Mouse (Mus musculus): ENCODE measurements at regions not wholly inside any gene's neighbourhood (a gene's known extent, or its start where the extent isn't known, plus 50 kb on each side); places are given as distances from the start of the nearest gene placed in this dataset.

DNA sequence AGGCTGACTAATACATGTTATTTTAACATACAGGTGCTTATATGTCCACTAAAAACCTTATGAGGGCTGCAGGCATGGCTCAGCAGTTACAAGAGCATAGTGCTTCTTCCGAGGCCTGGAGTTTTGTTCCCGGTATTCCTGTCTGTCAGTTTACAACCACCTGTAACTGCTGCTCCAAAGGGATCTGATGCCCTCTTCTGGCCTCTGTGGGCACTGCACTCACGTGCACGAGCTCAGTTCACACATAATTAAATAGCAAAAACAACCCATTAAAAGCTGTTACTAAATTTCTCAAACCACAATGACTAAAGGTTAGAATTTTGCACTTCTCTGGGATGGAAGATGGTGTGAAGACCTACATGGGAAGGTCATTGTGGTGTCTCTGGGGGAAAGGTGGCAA, 87.3 kb upstream of the Gas1 start:
- no peak overlapping the region for H3K27ac ChIP-seq (replicated peaks; ENCODE audit: low read depth, low read length)
- H3K36me3 ChIP-seq (ENCODE audit: control insufficient read depth, insufficient read depth, low read length) = no peaks in the 10 kb centered on the region
- ATAC-seq (ENCODE audit: insufficient number of reproducible peaks, low FRiP score, low TSS enrichment, low read depth) = no peak
- no peak for DNase-seq (ENCODE audit: low spot score)
- H3K9ac ChIP-seq (ENCODE audit: low read length) = no peak overlapping the region
- H3K4me2 ChIP-seq (ENCODE audit: low read depth, severe bottlenecking) = no peak overlapping the region
- H3K9me3 ChIP-seq (ENCODE audit: control insufficient read depth, low read length) = no peaks in the 10 kb centered on the region
- peaks cover 18% of the 10 kb centered on the region for H3K4me1 ChIP-seq (ENCODE audit: control insufficient read depth, insufficient read depth, low read length)
- H3K27me3 ChIP-seq (ENCODE audit: control insufficient read depth, insufficient read depth, low read length) = no peaks in the 10 kb centered on the region
- WGBS = 87% methylated on average over 4 of the region's 4 CpGs
- no peak overlapping the region for H3K4me3 ChIP-seq (ENCODE audit: low read depth, low read length)

DNA sequence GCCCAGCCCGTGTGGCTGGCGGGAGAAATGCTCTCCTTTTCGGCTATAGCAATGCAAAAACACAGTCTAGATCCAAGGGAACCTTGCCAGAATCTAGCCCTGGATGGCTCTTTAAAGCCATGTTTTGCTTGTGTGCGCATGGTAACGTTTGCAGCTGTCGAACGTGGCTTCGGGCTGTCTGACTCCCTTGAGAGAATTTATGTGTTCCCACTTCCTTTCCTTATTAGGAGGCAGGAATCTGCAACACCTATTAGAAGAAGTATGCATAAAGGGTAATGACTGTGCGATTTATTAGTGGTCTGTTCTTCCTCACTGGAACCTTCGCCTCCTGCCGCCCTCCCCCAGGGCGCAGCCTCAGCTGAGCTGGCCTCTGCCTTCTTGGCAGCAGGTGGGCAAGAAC, 90.4 kb upstream of the Gas1 start:
- Histone ChIP-seq H3K9ac (ENCODE audit: low read length) (no peak overlapping the region), H3K9me3 (ENCODE audit: control insufficient read depth, low read length) (no peaks in the 10 kb centered on the region), H3K4me2 (ENCODE audit: low read depth, severe bottlenecking) (no peak overlapping the region), H3K27me3 (ENCODE audit: control insufficient read depth, insufficient read depth, low read length) (no peaks in the 10 kb centered on the region), H3K27ac (replicated peaks; ENCODE audit: low read depth, low read length) (peak overlapping the region; percentile 75), H3K4me3 (ENCODE audit: low read depth, low read length) (no peak overlapping the region), H3K36me3 (ENCODE audit: control insufficient read depth, insufficient read depth, low read length) (no peaks in the 10 kb centered on the region), H3K4me1 (ENCODE audit: control insufficient read depth, insufficient read depth, low read length) (peaks cover 25% of the 10 kb centered on the region)
- DNase-seq (ENCODE audit: low spot score) = peak; percentile 79
- WGBS = 5% methylated on average over 12 of the region's 12 CpGs
- ATAC-seq (ENCODE audit: insufficient number of reproducible peaks, low FRiP score, low TSS enrichment, low read depth) = peak; percentile 82

DNA sequence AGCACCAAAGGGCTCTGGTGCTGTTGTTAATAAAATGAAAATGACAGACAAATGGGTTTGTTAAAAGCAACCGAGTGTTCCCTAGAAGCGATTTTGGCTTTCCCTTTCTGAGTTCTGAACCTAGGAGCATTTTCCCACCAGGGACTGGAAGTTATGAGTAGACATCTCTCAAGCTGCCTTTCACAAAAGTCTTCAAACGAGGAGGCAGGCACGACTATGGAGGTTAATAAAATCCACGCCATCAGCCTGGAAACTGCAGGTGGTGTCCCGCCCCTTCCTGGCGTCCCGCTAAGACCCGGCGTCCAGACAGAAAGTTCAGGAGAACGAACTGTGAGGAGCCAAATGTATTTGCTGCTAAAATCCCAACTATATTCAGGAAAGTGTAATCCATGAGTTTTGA, 91.1 kb upstream of the Gas1 start:
- no peak overlapping the region for H3K9ac ChIP-seq (ENCODE audit: low read length)
- H3K36me3 ChIP-seq (ENCODE audit: control insufficient read depth, insufficient read depth, low read length) = no peaks in the 10 kb centered on the region
- H3K27me3 ChIP-seq (ENCODE audit: control insufficient read depth, insufficient read depth, low read length) = no peaks in the 10 kb centered on the region
- peak overlapping the region; percentile 74 for H3K27ac ChIP-seq (replicated peaks; ENCODE audit: low read depth, low read length)
- ATAC-seq (ENCODE audit: insufficient number of reproducible peaks, low FRiP score, low TSS enrichment, low read depth) (no peak), DNase-seq (ENCODE audit: low spot score) (peak; percentile 56)
- H3K4me2 ChIP-seq (ENCODE audit: low read depth, severe bottlenecking) = peak overlapping the region; percentile 15
- WGBS = 28% methylated on average over 11 of the region's 11 CpGs
- no peaks in the 10 kb centered on the region for H3K9me3 ChIP-seq (ENCODE audit: control insufficient read depth, low read length)
- H3K4me3 ChIP-seq (ENCODE audit: low read depth, low read length) = no peak overlapping the region
- H3K4me1 ChIP-seq (ENCODE audit: control insufficient read depth, insufficient read depth, low read length) = peaks cover 25% of the 10 kb centered on the region

DNA sequence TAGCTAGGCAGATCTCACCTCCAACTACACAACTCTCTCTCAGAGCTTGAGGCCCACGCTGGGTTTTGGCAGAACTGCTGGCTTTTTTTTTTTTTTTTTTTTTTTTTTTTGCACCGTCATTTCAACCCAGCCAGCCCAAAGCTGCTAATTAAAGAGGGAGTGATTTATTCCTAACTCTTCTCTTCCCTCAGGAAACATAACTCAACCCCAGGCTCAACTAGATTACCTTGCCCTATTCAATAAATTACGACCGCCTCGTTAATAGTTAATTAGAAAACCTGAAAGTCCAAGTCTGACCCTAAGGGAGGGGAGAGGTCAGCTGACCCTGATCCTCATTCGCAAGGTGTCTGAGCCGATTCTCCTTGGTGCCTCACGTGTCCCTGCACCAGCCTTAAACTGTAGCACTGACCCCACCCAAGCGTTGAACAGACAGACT, 92.3 kb upstream of the Gas1 start:
- Histone ChIP-seq H3K36me3 (ENCODE audit: control insufficient read depth, insufficient read depth, low read length) (no peaks in the 10 kb centered on the region), H3K4me3 (ENCODE audit: low read depth, low read length) (no peak overlapping the region), H3K4me1 (ENCODE audit: control insufficient read depth, insufficient read depth, low read length) (peaks cover 25% of the 10 kb centered on the region), H3K4me2 (ENCODE audit: low read depth, severe bottlenecking) (no peak overlapping the region), H3K27ac (replicated peaks; ENCODE audit: low read depth, low read length) (peak overlapping the region; percentile 74; the same call in 1 of the 2 replicates), H3K27me3 (ENCODE audit: control insufficient read depth, insufficient read depth, low read length) (no peaks in the 10 kb centered on the region), H3K9ac (ENCODE audit: low read length) (no peak overlapping the region), H3K9me3 (ENCODE audit: control insufficient read depth, low read length) (no peaks in the 10 kb centered on the region)
- DNase-seq (ENCODE audit: low spot score) = peak; percentile 55
- no peak for ATAC-seq (ENCODE audit: insufficient number of reproducible peaks, low FRiP score, low TSS enrichment, low read depth)
- WGBS = 10% methylated on average over 9 of the region's 9 CpGs

DNA sequence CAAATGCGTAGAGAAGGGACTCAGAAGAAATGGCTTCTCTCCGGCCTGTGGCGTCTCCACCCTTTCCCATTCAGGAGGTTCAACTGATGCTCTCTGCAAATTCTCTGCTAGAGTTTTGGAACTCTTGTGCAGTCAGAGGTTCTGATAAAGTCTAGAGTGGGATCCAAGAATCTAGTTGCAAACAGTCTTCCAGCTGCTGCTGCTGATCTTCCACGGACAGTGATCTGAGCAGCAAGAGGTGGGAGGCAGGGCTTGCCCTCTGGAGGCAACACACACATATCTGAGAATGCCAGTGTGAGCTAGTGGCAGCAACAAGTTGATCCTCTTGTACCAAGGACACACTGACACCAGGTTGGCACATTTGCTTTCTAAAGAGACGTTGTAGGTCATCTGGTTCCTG, 93.4 kb upstream of the Gas1 start:
- DNase-seq (ENCODE audit: low spot score) (no peak), ATAC-seq (ENCODE audit: insufficient number of reproducible peaks, low FRiP score, low TSS enrichment, low read depth) (no peak)
- Histone ChIP-seq H3K27ac (replicated peaks; ENCODE audit: low read depth, low read length) (no peak overlapping the region), H3K4me1 (ENCODE audit: control insufficient read depth, insufficient read depth, low read length) (peaks cover 25% of the 10 kb centered on the region), H3K9ac (ENCODE audit: low read length) (no peak overlapping the region), H3K27me3 (ENCODE audit: control insufficient read depth, insufficient read depth, low read length) (no peaks in the 10 kb centered on the region), H3K36me3 (ENCODE audit: control insufficient read depth, insufficient read depth, low read length) (no peaks in the 10 kb centered on the region), H3K4me2 (ENCODE audit: low read depth, severe bottlenecking) (no peak overlapping the region), H3K9me3 (ENCODE audit: control insufficient read depth, low read length) (no peaks in the 10 kb centered on the region), H3K4me3 (ENCODE audit: low read depth, low read length) (no peak overlapping the region)
- WGBS = 86% methylated on average over 5 of the region's 5 CpGs

DNA sequence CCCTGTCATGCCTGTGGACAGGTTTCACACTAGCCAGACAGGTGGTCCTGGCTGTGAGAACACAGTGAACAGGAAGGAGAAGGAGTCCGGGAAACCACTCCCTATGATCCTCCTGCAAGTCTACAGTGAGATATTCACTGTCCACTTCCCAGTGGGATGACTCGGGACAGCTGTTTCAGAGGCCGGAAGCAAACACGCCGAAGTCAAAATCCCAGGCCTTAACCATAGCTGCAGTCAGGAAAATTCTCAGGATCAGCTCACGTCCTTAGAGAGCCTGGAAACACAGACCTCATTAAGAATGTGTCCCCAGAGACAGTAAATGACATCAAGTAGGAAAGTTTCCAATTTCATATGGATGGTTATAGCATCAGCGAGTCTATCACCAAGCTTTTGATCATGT, 96.2 kb upstream of the Gas1 start:
- Histone ChIP-seq H3K36me3 (ENCODE audit: control insufficient read depth, insufficient read depth, low read length) (no peaks in the 10 kb centered on the region), H3K9me3 (ENCODE audit: control insufficient read depth, low read length) (no peaks in the 10 kb centered on the region), H3K27ac (replicated peaks; ENCODE audit: low read depth, low read length) (no peak overlapping the region), H3K27me3 (ENCODE audit: control insufficient read depth, insufficient read depth, low read length) (no peaks in the 10 kb centered on the region), H3K4me2 (ENCODE audit: low read depth, severe bottlenecking) (no peak overlapping the region), H3K9ac (ENCODE audit: low read length) (no peak overlapping the region), H3K4me3 (ENCODE audit: low read depth, low read length) (no peak overlapping the region), H3K4me1 (ENCODE audit: control insufficient read depth, insufficient read depth, low read length) (peaks cover 16% of the 10 kb centered on the region)
- ATAC-seq (ENCODE audit: insufficient number of reproducible peaks, low FRiP score, low TSS enrichment, low read depth) = no peak
- 84% methylated on average over 7 of the region's 7 CpGs for WGBS
- DNase-seq (ENCODE audit: low spot score) = no peak

DNA sequence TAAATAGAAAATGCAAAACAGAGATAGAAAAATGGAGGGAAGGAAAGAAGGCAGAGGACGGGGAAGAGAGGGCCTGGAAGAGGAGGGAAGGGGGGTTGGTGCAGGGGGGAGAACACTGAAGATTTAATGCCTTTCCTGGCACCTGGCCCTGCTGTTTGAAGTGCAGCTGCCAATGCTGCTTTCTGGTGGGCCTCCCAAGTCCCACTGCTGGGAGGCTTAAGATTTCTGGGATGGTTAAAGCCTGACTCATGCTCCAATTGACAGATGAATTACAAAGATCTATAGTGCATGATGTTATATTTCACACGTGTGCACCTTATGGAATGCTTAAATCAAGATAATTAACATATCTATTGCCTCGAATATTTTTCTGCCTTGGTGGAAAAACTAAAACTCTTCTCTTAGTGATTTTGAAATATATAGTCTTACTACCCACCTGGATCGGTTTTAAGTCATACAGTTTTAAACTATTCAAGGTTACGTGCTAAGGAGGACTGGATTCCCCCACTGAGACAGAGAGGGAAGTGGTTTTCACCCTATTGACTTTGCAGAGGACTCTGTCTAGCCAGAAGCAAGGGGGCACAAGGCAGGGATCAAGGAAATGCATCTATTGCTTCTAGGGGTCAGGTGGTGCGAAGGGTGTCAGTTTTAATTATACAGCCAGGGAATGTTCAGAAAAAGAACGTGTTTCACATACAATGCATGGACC, 105.5 kb upstream of the Gas1 start:
- H3K27ac ChIP-seq (replicated peaks; ENCODE audit: low read depth, low read length) = peak overlapping the region; percentile 3; the same call in 1 of the 2 replicates
- WGBS = 48% methylated on average over 7 of the region's 7 CpGs
- H3K9me3 ChIP-seq (ENCODE audit: control insufficient read depth, low read length) = no peaks in the 10 kb centered on the region
- H3K4me2 ChIP-seq (ENCODE audit: low read depth, severe bottlenecking) = no peak overlapping the region
- H3K4me1 ChIP-seq (ENCODE audit: control insufficient read depth, insufficient read depth, low read length) = 0 out of 2 replicates have a peak, but pooled peaks cover 10% of the 10 kb centered on the region
- ATAC-seq (ENCODE audit: insufficient number of reproducible peaks, low FRiP score, low TSS enrichment, low read depth) = no peak
- no peak overlapping the region for H3K9ac ChIP-seq (ENCODE audit: low read length)
- H3K27me3 ChIP-seq (ENCODE audit: control insufficient read depth, insufficient read depth, low read length) = no peaks in the 10 kb centered on the region
- H3K4me3 ChIP-seq (ENCODE audit: low read depth, low read length) = no peak overlapping the region
- H3K36me3 ChIP-seq (ENCODE audit: control insufficient read depth, insufficient read depth, low read length) = no peaks in the 10 kb centered on the region
- peak; percentile 38 for DNase-seq (ENCODE audit: low spot score)

DNA sequence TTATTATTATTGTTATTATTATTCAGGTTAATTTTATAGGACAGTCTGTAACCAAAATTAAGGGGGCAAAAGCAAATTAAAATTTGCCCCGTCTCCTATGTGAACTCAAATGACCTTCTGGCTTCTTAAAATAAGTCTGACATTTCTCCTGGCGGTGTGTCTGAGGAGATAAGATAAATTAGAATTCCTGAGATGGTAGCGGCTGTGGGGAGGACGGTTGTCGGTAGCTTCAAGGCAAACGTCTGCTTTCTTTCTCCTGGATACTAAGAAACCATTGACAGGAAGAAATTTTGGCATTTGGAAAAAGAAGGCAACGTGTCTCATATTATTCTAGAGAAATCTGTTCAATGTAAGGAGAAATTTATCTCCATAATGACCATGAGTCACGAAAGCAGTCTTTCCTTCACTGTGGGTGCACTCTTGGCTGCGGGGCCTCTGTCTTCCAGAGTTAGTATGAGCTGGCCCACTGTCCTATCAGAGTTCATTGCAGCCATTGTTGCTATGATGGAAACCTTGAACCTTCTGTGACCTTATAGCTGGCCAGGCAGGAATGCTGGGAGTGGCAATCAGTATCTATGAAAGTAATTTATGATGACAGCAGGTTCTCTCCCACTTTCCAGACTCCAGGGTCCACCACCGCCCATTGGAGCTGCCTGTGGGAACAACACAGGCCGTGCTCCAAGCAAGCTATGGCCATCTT, 109.5 kb upstream of the Gas1 start:
- Histone ChIP-seq H3K27ac (replicated peaks; ENCODE audit: low read depth, low read length) (no peak overlapping the region), H3K27me3 (ENCODE audit: control insufficient read depth, insufficient read depth, low read length) (no peaks in the 10 kb centered on the region), H3K9me3 (ENCODE audit: control insufficient read depth, low read length) (no peaks in the 10 kb centered on the region), H3K4me2 (ENCODE audit: low read depth, severe bottlenecking) (no peak overlapping the region), H3K4me3 (ENCODE audit: low read depth, low read length) (no peak overlapping the region), H3K9ac (ENCODE audit: low read length) (no peak overlapping the region), H3K4me1 (ENCODE audit: control insufficient read depth, insufficient read depth, low read length) (0 out of 2 replicates have a peak, but pooled peaks cover 10% of the 10 kb centered on the region), H3K36me3 (ENCODE audit: control insufficient read depth, insufficient read depth, low read length) (no peaks in the 10 kb centered on the region)
- ATAC-seq (ENCODE audit: insufficient number of reproducible peaks, low FRiP score, low TSS enrichment, low read depth) (no peak), DNase-seq (ENCODE audit: low spot score) (no peak)
- 50% methylated on average over 11 of the region's 11 CpGs for WGBS

Measured in limb, embryonic 11.5 days (tissue).